Mouse (Mus musculus) NIH3T3 (cell line): ENCODE data around the gene Sptbn1.
"Not testable (repeated sequence)": the region's sequence is repeated elsewhere in the genome, so short reads cannot be mapped to it uniquely, and the experiment has no call there.

Experiments used
- DNase-seq: peaks from one replicate; pipeline ENCODE4 v3.0.0-alpha.2; 2012; ENCODE audit warnings: low read depth

Gene Sptbn1

DNA sequence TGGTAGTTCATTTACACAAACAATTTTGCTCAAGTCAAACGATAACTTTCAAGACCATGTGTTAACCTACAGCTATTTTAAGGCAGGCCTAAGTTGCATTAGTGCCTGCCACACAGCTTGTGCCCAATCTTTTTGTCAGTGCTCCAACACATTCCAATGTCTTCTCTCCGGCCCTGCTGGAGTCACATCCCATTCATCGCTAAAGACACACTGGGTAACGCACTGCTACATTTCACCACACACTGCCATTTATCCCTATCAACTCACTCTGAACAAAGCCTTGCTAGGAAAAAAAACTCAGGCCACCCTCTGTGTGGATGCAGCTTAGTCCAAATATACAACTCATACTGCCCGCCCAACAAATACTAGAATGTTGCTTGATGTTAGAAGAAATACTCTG lies 11.5 kb downstream of the Sptbn1 start:
- no peak for DNase-seq

DNA sequence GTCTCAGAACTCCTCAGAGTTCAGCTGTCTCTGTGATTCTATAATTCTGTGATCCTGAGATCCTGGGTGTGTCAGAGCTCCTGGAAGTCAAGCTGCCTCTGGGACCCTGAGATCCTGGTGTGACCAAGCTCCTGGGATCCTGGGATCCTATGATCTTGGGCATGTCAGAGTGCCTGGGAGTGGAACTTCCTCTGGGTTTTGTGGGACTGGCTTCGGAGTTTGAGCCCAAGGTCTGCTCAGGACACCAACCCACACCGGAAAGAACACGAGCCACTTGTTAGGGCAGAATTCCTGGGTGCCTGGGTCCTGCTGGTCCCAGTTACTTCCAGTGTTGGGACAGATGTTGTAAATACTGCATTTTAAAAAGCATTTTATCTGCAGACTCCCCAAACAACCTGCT lies 12.8 kb downstream of the Sptbn1 start:
- not testable (repeated sequence) for DNase-seq

DNA sequence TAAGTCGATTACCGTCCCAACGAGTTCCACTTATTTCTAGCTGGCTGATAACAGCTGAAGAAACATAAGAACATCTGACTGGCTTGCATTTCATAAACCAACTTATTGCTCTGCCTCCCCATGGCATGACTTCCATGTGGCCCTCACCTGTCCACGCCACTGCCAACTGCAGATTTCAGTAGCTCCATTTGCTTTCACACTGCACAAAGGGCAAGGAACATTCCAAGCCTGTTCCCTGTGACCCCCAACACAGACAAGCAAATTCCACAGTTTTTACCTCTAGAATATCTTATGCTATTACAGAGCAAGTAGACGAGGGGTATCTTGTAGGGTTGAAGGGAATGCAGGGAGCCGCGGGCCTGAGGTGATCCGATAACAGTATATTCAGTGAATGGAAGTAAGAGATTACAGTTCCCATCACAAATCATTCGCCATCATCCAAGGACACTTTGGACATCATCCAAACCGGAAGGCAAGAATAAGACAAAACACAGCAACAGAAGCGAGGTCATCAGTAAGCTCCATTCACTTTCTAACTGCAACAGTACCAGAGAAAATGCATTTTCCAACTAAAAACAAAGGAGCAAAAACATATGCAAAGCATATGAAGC lies 16.6 kb downstream of the Sptbn1 start:
- DNase-seq: no peak

DNA sequence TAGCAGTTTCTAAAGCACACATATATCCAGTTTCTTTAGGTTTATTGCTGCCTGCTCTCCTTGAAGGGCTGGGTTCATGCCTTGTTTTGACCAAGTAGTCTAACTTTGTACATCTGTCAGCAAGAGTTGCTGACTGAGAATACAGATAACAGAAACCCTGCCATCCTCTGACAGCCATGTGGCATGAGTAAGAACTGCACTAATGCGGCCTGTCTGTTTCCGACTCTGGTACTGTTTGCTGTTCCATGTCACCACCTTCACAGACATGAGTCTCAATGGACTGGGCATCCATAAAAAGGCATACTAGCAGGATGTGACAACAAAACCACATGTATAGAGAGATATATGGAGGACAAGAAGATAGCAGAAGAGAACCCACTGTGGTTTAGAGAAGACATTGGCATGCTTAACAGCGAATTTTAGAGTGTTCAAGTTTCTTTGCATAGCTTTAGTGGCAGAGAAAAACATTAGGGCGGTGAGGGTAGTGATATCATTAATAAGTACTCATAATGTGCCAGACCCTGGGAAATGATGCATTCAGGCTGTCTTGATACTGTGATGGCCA lies 18.4 kb downstream of the Sptbn1 start:
- no peak for DNase-seq

DNA sequence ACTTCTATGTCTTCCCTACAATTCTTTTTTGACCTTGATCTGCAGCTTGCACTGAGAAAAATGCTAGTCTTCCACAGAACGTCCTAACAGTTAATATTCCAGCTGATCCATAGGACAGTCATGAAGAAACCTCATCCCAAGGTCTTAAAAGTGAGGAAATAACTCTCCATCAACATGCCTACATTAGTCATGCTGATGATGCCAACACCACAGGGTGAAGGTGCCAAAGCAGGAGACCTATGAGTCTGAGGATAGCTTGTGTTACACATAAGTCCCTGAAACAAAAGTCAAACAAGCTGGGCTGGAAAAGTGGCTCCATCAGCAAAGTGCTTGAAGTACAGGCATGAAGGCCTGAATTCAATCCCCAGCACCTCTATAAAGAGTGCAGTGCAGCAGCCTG lies 20.9 kb downstream of the Sptbn1 start:
- DNase-seq: peak; percentile 75

DNA sequence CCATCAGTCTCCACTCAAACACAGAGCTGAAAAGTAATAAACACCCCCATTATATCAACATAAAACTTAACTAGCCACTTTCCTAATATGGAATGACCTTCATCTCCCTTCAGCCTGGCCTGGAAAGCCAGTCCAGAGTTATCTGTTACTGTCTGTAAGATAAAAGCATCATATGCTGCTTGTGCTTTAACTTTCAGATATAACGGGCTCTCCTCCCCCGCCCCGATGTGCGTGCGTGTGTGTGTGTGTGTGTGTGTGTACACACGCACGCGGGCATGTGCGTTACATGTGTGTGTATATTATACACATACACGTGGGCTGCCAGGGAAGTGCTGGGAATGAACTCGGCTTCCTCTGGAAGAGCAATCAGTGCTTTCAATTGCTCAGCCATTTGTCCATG lies 21.8 kb downstream of the Sptbn1 start:
- no peak for DNase-seq

DNA sequence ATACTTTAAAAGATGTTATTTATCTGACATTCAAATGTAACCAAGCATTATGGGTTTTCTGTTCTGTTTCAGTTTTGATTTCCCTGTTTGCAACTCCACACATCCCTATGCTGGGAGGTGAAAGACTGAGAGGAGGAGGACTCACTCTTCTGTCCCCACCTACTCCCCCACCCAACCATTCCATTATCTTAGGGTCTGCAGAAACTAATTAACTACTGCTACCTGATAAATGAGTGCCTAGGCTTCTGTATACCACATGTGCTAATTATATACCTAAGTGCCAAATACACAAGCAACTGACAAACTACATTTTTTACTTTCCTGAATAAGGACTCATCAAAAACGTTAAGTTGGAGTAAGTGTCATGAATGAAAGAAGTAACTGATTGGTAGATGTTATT lies 23.8 kb downstream of the Sptbn1 start:
- no peak for DNase-seq

DNA sequence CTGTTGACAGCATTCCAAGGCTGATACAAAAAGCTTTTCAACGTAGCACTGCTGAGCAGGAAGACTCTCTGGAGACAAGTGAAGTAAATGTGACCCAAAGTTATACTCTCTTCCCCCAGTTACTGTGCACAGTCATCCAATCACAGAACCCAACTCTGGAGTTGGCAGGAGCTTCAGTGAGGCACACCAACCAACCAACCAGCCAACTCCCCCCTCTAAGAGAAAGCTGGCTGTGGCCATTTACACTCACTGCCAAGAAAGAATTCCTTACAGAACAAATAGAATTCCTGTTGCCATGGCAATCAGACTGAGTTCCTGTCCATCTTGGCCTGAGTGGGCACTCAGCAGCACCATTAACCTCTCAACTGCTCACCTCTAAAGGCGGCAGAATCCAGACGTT lies 24.4 kb downstream of the Sptbn1 start:
- peak; percentile 65 for DNase-seq

DNA sequence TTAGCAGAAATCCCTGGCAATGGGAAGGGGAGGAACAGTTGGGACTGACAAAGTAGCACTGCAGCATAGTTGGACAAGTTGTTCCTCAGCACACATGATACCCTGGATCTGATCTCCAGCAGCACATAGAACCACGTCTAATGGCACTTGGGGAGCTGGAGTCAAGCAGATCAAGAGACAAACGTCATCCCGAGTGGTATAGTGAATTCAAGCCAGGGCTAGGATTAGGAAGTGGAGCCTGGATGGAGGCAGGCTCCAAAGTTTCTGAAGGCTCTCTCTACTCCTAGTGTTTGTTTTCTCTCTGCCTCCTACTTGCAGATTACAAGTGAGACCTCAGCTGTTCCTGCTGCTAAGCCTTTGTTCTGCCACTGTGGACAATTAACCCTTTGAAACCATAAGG lies 27.1 kb downstream of the Sptbn1 start:
- DNase-seq: no peak

DNA sequence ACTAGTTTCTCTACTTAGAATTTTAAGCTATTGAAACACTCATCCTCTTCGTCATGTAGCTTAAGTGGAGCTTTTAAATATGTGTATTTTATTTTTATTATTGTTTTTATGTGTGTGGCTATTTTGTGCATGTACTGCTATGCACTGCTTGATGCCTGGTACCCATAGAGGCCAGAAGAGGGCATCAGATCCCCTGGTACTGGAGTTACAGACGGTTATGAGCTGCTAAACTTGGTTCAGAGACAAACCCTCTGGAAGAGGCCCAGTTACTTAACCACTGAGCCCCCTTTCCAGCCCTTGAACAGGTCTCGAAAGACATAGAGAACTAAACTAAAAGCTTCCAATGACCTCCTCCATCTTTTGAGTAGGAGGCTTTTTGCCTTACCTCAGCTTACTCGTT lies 30.0 kb downstream of the Sptbn1 start:
- peak; percentile 47 for DNase-seq

DNA sequence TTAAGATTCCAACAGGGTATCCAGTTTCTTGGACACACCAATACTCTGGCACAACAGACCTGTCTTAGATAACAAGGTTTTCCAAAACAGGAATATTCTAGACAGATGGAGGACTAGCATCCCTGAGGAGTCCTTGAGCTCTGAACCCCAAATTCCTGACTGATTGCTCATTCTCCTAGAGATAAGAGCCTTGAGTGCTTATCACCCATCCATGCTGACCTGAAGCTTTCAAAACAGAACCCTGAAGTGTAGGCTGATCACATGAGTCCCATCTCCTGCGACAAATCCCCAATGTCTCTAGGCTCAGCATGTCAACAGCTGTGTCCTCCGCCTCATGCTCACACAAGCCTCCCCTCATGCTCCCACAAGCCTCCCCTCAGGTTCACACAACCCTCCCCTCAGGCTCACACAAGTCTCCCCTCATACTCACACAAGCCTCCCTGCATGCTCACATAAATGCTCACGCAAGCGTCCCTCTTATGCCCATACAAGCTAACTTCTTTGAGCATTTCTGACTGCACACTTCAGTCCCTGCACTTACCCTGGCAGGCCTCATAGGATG lies 31.2 kb downstream of the Sptbn1 start:
- DNase-seq: peak; percentile 24

DNA sequence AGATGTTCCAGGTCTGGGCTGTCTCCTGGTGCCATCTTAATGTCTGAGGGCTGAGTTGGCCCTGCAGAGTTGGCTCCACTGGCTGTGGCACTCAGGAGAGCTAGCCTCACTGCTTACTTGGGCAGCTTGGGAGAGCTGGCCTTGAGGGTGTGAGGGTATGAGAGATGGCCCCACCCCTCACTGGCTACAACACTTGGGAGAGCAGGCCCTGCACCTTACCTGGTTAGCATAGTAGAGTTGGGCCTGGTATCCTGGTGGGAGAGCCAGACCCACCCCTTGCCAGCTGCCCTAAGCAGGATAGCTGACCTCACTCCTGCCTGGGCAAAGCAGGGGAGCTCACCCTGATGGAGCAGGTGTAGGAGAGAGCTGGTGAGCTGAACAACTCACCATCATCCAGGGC lies 32.3 kb downstream of the Sptbn1 start:
- DNase-seq: no peak

DNA sequence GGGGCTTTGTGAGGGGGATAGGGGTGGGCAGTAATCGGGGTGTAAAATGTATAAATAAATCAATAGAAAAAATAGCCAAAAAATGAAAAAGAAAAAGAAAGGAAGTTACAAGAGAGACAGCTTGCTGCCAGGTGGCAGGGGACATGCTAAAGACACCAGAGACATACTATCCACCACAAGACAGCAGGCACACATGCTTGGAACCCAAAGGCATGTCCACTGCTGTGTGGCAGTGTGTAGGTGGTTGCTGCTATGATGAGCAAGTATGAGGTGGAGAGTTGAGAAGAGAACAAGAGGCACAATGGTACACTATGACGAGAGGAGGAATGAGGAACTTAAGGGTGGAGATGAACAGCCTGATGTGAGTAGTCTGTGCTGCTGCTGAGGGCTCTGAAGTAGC lies 32.8 kb downstream of the Sptbn1 start:
- no peak for DNase-seq

DNA sequence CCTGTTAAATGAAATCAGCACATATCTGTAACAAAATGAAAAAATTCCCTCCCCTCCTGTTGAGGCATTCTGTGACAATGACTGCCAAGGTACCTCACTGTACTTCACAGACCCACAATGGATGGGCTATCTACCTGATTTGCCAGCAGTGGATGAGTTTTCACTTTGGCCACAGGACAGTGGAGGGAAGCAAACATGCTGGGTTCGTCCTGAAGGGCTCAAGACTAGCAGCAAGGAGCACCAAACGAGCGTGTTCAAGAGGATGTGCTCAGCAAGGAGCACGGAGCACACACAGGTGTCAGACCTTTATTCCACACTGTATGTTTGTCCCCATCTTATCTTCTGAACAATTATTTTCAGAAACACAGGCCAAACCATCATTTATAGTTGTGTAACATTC lies 34.0 kb downstream of the Sptbn1 start:
- DNase-seq: no peak

DNA sequence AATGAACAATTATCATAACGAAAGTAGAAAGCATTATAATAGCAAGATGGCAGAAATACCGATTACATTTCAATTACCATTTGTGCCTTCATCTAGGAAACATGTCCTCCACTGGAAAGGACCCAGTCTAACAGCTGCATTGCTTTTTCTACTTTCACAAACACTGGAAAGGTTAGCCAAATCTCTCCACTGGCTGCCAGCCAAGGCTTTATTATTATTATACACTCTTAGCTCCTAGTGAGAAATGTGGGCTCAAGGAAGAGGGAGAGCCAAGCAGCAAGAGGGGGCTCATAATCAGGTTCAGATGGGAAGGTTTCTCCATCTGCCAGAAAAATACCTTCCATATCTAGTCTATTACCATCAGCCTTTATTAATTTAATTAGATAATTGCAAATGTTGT lies 35.9 kb downstream of the Sptbn1 start:
- DNase-seq: peak; percentile 89

DNA sequence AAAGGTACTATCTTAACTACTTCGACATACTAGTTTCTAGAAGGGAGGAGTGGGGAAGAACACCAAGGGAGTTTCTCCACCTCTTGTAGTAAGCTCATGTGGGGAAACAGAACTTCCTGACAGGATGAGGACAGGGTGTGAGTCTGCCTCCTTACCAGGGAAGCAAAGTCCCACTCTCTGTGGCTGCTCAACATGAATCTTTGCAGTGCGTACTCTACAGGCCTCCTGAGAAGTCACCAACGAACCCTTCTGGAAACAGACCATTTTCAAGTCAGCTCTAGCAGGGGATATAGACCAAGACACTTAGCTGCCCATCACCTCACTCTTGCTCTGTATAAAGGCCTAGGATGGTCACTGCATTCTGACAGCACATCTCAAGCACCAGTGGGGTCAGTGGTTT lies 36.6 kb downstream of the Sptbn1 start:
- no peak for DNase-seq

DNA sequence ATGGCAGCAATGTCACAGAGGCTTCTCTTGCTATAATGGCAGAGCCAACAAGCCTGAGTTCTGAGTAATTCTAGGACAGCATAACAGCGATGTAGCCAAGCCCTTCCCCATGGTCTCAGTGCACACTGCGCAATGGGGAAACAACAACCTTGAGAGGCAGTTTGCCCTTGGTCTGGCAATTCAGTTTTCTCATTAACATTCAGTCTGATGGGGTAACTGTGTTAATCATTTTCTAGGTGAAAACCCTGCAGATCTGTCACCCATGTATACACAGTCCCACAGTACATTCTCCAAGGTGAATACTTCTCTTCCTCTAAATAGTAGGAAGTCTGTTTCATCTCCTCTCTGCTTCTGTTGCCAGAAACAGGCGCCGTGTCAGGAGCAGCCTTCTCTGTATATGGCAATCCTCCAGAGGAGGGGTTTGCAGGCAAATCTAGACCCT lies 37.6 kb downstream of the Sptbn1 start:
- DNase-seq: no peak

DNA sequence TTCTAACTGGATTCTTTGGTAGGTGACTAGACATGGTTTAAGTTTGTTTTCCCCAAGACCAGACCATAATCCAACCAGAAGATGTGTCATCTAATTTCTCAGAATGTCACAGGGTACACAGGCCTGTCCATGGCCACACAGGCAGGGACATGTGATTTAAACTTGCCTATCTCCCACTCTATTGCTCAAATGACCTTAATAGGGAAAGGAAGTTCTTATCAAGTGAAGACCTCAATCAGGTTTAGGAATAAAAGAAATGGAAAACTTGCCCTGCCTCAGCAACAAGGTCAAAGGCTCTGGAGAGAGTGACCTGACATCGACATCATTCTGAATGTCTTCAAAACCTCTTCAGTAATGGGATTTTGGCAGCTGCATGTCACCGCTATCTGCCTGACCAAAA lies 41.2 kb downstream of the Sptbn1 start:
- DNase-seq: no peak

DNA sequence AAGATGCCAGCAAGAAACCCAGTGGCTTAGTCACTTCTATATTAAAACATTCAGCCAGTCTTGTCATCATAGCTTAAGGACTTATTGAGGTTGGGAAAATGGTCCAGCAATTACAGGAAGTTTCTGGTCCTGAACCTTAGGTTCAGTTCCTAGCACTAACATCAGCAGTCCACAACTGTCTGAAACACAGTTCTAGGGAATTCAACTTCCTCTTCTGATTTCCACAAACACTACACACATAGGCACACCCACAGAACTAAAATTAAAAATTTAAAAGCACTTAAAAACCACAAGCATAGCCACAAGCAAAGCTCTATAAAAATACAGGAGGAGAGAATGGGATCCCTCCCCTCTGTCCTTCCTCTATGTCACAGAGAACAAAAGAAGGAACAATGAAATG lies 43.4 kb downstream of the Sptbn1 start:
- DNase-seq: no peak

DNA sequence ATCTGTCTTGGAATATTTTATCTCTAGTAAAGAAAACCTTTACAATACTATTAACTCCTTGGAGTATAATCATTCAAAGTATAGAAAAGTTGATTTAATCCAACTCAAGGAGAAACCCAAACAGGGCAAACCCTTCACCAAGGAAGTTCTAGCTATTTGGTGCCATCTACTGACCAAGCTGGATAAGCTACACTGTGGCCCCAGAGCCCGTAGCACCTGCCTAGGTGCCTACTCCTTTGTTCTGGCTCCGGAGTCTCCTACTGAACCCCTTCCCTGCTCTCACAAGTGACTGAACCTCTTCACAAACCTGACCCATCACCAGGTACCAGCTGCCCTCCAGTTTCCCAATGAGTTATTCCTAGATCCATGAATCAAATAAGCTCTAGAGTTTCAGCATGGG lies 45.3 kb downstream of the Sptbn1 start:
- DNase-seq: peak; percentile 20

DNA sequence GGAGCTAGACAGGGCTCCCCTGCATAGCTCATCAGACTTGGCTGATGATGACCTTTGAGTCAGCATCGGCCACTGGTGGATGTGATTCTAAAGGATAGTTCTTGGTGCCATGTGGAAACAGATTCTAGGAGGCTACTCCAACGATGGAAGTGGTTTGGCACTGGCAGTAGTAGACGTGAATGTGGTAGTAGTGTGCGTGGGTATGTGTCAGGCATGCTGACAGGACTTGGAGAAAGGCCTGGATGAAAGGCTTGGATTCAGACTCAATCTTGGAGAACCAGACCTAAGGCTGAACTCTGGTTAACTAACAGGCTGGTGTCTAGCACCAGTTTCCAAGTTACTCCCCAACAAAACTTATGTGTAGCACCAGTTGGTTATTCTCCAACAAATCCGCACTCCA lies 46.9 kb downstream of the Sptbn1 start:
- peak; percentile 47 for DNase-seq

DNA sequence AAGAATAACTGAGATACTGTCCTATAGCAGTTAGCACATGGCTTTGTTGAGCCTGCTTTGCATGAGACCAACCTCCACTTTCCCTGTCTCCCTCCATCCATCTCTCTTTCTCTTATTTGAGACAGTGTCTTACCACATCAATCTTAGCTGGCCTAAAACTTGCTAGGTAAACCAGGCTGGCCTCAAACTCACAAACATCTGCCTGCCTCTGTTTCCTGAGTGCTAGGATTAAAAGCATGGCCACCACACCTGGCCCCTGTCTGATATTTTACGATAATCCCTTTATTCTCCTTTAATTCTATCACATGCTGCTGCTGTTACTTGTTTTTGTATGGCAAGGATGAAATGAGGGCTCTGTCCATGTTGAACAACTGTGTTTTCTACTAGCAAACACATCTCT lies 49.6 kb downstream of the Sptbn1 start:
- DNase-seq: no peak

DNA sequence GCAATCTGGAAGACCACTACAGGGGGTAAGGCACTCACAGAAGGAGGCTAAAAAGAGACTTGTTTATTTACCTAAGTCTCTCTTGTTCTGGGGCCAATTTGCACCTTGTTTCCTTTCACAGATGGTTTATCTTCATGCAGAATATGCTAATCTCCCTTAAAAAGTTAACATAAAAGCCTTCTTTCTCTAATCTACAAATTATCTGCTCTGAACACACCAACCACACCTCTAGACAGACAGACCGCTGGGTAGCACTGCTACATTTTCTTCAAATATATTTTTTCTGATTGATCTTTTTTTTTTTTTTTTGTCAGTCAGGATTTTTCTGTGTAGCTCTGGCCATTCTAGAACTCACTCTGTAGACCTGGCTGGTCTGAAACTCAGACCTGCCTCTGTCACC lies 50.5 kb downstream of the Sptbn1 start:
- no peak for DNase-seq
